Mouse (Mus musculus) erythroblast, embryonic 14.5 days (primary cell): ENCODE data around the gene Asic1. TPM values are rescaled to one million over a fixed set of nuclear protein-coding genes. Genes with fewer than 3 reads are reported as not detected.
A peak's percentile ranks its signal among the peaks of the same experiment; 100 is the strongest.

Experiments
- H3K27me3 ChIP-seq: 2 replicates; pipeline ENCODE4 v1.6.1; 2012; ENCODE audit warnings: inconsistent platforms; ENCODE audit not compliant: control insufficient read depth
- H3K36me3 ChIP-seq: 2 replicates; pipeline ENCODE4 v1.6.1; 2012; ENCODE audit warnings: mild to moderate bottlenecking, inconsistent platforms; ENCODE audit not compliant: control insufficient read depth
- H3K4me1 ChIP-seq: 2 replicates; pipeline ENCODE4 v1.6.1; 2012; ENCODE audit warnings: inconsistent platforms; ENCODE audit not compliant: control insufficient read depth
- H3K4me3 ChIP-seq: replicated peaks from 2 replicates; pipeline ENCODE3; 2012; ENCODE audit warnings: moderate library complexity, mild to moderate bottlenecking, inconsistent platforms
- H3K9me3 ChIP-seq: 2 replicates; pipeline ENCODE4 v1.6.1; 2012; ENCODE audit warnings: low read length, inconsistent platforms, mixed read lengths; ENCODE audit not compliant: control insufficient read depth
- GATA1 ChIP-seq: IDR thresholded peaks from 2 replicates; pipeline ENCODE4 v1.6.1; 2012; ENCODE audit warnings: low read length, inconsistent platforms, mixed read lengths
- TAL1 ChIP-seq: IDR thresholded peaks from 3 replicates; pipeline ENCODE4 v1.6.1; 2012; ENCODE audit warnings: low read length, inconsistent platforms, mixed read lengths
- polyA plus RNA-seq: library from polyadenylated mRNA; stranded (reverse); fragments of >175 nt; gene quantifications from 2 replicates; pipeline ENCODE4 v1.2.3, GENCODE M21; 2012

The Asic1 gene
- polyA plus RNA-seq, 1 experiment, result not detected

DNA sequence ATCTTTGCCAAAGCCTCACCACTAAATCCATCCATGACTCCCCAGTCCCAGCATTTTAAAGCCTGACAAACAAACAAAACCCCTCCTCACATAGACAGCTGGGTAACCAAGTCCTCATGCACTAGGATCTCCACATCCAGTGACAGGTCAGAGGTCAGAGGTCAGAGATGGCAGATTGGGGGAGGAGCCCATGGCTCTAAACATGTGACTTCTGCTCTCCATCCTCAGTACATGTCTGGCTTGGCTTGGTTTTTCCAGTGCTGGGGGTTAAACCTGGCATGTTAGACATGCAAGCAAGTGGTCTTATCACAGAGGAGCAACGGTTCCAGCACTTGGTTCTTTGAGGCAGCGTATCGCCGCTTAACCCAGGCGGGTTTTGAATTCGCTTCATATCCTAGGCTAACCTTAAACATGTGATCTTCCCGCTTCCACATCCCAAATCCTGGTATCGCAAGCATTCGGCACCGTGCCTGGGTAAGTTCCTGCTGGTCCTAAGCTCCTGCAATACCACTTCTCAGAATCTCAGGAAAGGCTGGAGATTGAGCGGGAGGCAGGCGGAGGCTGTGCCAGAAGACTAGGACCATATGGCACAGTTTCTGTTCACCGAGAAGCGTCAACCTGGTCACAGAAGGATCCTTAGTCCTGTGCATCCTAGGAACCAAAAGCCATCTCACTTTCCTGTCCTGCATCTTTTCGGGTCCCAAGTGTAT is 8.9 kb upstream of the Asic1 start:
- Histone ChIP-seq H3K4me3 (no peak overlapping the region), H3K4me1 (peaks cover 34% of the 10 kb centered on the region), H3K9me3 (no peaks in the 10 kb centered on the region; the same call in 1 of the 2 replicates), H3K27me3 (peaks cover 89% of the 10 kb centered on the region), H3K36me3 (no peaks in the 10 kb centered on the region)
- no peak for TF ChIP-seq GATA1
- no peak for TF ChIP-seq TAL1

DNA sequence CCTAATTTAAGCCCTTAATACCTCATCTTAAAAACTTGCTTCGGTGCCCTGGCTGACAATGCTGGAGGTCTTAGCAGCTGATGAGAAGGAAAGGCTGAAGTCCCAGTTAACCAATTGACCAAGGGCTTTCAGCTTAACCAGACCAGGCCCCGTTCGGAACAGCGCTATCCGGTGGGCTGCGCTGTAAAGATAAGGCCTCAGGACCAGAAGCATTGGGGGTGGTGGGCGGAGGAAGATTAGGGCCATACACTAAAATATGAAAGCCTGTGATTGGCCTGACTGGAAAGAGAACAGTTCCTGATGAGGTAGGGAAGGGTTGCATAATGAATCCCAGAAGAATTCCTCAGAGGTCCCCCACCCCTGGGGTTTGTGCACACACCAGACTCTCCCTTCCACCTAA is 7.8 kb upstream of the Asic1 start:
- Histone ChIP-seq H3K9me3 (peaks cover 4% of the 10 kb centered on the region), H3K4me1 (peaks cover 35% of the 10 kb centered on the region), H3K36me3 (no peaks in the 10 kb centered on the region), H3K27me3 (peaks cover 90% of the 10 kb centered on the region), H3K4me3 (no peak overlapping the region)
- TF ChIP-seq GATA1, result no peak
- no peak for TF ChIP-seq TAL1

DNA sequence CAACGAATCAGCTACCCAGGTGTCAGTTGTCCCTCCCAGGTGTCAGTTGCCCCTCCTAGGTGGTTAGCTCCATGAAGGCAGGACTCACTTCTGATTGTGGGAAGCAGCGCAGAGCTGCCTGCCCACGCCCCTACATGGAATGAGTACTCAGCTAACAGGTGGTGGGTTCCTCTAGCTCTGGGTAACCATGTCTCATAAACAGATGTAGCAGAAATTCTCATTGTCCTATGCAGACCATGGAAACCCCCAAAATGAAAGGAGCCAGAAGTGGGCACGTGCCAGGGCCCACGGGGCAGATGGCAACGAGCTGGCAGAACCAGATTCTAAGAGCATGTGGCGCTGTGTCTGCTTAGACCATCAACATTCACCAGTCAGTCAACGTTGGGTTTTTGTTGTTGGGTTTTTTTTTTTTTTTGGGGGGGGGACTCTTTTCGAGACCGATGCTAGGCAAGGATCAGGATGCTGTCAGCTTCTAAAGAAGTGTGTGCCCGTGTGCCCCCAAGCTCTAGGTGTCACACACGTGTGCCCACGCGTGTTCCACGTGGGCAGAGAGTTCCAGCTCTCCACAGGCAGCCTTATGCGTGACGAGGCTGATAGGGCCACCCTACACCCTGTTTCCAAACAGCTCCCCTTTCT is 6.1 kb upstream of the Asic1 start:
- Histone ChIP-seq H3K27me3 (peaks cover 90% of the 10 kb centered on the region), H3K4me1 (peaks cover 38% of the 10 kb centered on the region), H3K9me3 (peaks cover 6% of the 10 kb centered on the region), H3K36me3 (no peaks in the 10 kb centered on the region), H3K4me3 (peak overlapping the region; percentile 17)
- TF ChIP-seq TAL1 (no peak), GATA1 (no peak)

DNA sequence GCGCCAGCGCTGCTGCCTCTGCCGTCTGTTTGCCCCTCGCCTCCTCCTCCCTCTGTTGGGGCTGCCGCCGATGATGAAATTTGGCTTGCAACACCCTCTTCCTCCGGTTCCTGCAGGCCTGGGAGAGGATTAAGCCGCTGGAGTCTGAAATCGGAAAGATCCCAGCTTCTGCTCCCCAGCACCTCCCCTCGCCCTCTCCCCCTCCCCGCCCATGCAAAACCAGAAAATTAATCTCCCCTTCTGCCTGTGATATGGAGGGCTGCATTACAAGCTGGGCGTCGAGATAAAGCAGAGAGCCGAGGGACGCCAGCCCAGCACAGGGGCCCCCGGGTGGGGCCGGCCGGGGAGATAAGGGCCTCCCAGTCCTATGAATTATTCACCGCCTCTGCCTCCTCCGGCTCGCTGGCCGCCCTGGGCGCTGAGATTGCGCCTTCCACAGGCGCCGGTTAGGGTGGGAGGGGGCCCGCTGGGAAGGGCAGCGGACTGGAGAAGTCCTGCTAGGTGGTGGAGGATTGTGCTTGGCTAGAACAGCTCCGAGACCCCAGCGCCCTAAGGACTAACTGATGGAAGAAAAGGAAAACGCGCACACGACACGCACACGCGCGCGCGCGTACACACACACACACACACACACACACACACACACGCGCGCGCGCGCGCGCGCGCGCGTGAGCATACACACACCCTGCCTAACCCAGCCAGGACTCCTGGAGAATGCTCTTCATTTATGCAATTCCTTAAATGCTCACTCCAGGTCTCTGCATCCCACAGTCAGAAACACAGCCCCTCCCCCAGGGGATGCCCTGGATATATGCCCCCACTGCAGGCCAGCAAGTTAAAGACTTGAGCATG is 5.3 kb upstream of the Asic1 start:
- Histone ChIP-seq H3K27me3 (peaks cover 96% of the 10 kb centered on the region), H3K36me3 (no peaks in the 10 kb centered on the region), H3K9me3 (peaks cover 6% of the 10 kb centered on the region), H3K4me1 (peaks cover 38% of the 10 kb centered on the region), H3K4me3 (peak overlapping the region; percentile 17)
- TF ChIP-seq GATA1, result peak; percentile 83
- peak; percentile 68 for TF ChIP-seq TAL1

DNA sequence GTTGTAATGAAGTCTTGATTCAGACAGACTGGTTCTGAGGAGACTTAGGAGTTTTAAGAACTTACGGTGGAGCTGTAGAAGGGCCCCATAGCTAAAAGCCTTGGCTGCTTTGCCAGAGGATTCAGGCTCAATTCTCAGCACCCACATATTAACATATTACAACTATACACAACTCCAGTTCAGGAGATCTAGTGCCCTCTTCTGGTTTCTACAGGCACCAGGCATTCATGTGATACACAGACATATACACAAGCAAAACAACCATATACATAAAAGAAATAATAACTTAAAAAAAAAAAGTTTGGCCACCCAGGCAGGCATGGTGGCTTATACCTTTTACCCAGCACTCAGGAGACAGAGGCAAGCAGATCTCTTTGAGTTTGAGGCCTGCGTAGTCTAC is 2.6 kb upstream of the Asic1 start:
- TF ChIP-seq TAL1 (no peak), GATA1 (no peak)
- H3K4me3 ChIP-seq, result no peak overlapping the region
- H3K27me3 ChIP-seq, result peaks cover 96% of the 10 kb centered on the region

DNA sequence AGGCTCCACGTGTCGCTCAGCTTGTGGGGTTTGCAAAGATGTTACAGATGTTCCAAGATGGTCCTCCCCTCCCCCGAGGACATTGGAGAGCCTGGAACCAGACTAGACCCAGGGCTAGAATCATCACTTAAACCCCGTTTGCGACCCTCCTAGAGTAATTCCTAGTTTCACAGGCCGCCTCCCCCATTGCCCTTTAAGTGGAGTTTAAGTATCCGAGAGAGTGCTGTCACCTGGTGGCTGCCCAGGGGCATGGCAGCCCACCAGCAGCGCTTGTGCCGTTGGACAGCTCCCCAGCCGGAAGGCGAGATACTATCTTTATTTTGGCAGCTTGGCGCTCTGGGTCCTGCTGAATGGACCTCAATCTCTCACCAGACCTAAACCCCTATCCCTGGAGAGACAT is 1.3 kb upstream of the Asic1 start:
- Histone ChIP-seq H3K4me3 (no peak overlapping the region), H3K27me3 (peaks cover 98% of the 10 kb centered on the region), H3K36me3 (no peaks in the 10 kb centered on the region), H3K9me3 (peaks cover 11% of the 10 kb centered on the region), H3K4me1 (peaks cover 30% of the 10 kb centered on the region)
- TF ChIP-seq TAL1 (no peak), GATA1 (no peak)

More for the DNA sequence above, 2.6 kb upstream of the Asic1 start:
- H3K36me3 ChIP-seq, result no peaks in the 10 kb centered on the region
- peaks cover 11% of the 10 kb centered on the region for H3K9me3 ChIP-seq
- peaks cover 37% of the 10 kb centered on the region for H3K4me1 ChIP-seq

DNA sequence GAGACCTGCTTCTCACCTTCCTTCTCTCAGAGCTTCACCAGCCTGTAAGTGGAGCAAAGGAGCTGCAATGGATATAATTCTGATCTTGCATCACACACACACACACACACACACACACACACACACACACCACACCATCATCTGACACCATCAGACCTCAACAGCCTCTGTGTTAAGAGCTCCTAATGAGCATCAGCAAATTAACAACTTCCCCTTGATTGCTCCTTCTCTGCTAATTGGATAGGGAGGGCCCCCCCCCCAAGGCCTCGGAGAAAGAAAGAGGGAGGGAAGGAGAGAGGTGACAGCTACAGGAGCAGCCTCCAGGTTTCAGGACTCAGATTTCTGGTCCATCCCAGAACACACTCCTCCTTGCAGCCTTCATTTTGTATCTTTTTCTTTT is 776 bp upstream of the Asic1 start:
- Histone ChIP-seq H3K4me1 (peaks cover 25% of the 10 kb centered on the region), H3K9me3 (peaks cover 11% of the 10 kb centered on the region), H3K36me3 (no peaks in the 10 kb centered on the region), H3K27me3 (peaks cover 98% of the 10 kb centered on the region), H3K4me3 (no peak overlapping the region)
- TF ChIP-seq GATA1 (no peak), TAL1 (no peak)

DNA sequence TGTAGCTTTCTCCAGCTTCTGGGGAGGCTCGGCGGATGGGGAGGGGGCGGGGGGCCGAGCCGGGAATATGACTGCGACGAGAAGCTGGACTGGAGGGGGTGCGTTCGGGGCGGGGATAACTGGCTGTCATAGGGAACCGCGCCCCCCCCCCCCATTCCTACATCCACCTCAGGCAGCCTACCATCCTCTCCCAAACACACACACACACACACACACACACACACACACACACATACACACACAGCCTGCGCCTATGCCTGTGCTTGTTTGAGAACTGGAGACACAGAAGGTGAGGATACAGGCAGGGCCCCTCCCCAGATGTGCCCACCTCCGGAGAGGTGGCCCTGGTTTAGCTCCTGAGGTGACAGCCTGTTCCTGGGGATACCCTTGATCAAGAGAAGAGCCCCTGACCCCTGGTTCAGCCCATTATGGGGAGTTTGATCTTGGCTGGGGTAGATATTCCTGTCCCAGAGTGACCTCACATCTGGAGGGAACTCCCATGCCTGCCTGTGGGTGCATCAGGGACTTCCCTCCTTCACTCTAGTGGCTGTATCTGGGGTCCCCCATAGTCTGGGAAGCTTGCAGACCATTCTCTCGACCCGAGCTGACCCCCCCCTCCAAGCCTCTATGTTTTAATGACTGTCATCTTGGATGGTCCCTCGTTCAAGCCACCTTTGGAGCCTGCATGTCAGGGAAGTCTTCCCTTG is 949 bp downstream of the Asic1 start:
- Histone ChIP-seq H3K27me3 (peaks cover 94% of the 10 kb centered on the region), H3K36me3 (no peaks in the 10 kb centered on the region), H3K9me3 (peaks cover 11% of the 10 kb centered on the region), H3K4me3 (no peak overlapping the region), H3K4me1 (peaks cover 8% of the 10 kb centered on the region)
- no peak for TF ChIP-seq GATA1
- no peak for TF ChIP-seq TAL1

DNA sequence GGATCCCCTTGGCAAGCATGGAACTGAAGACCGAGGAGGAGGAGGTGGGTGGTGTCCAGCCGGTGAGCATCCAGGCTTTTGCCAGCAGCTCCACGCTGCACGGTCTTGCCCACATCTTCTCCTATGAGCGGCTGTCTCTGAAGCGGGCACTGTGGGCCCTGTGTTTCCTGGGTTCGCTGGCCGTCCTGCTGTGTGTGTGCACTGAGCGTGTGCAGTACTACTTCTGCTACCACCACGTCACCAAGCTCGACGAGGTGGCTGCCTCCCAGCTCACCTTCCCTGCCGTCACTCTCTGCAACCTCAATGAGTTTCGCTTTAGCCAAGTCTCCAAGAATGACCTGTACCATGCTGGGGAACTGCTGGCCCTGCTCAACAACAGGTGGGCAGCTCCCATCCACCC is 1.6 kb downstream of the Asic1 start:
- H3K4me1 ChIP-seq, result peaks cover 6% of the 10 kb centered on the region
- no peak for TF ChIP-seq GATA1
- TF ChIP-seq TAL1, result no peak
- no peak overlapping the region for H3K4me3 ChIP-seq
- H3K9me3 ChIP-seq, result peaks cover 11% of the 10 kb centered on the region
- no peaks in the 10 kb centered on the region for H3K36me3 ChIP-seq
- peaks cover 89% of the 10 kb centered on the region for H3K27me3 ChIP-seq
